In genomic region chr4:145219240-145219985, GRCm38 (mm10) we compare ENCODE assay signal across 7 mouse cellular contexts. TPM values are rescaled to one million over a fixed set of nuclear protein-coding genes. Genes with fewer than 3 reads are reported as not detected.
DNase-seq lines count a peak whose midpoint lies in the region; ATAC-seq and TF ChIP-seq lines count a peak whose summit lies in the region.

No protein-coding gene starts in this region.

- H3K79me2 ChIP-seq in MEL (ENCODE audit: control insufficient read depth, insufficient read depth, low read length, poor library complexity) = no peaks in the 10 kb centered on the region

- no peak overlapping the region for H3K27ac ChIP-seq in liver, embryonic 12.5 days
- H3K27ac ChIP-seq in MEL (ENCODE audit: control insufficient read depth, low read depth, low read length) = no peak overlapping the region
- H3K27ac ChIP-seq in bone marrow, adult 2 months (ENCODE audit: control insufficient read depth, insufficient read depth, low read depth, low read length, poor library complexity) = no peak overlapping the region

- peaks cover 4% of the 10 kb centered on the region; the same call in 1 of the 2 replicates for H3K36me3 ChIP-seq in liver, embryonic 12.5 days
- H3K36me3 ChIP-seq in MEL (ENCODE audit: control insufficient read depth in 1 of 2, insufficient read depth in 2 of 2, low read length in 2 of 2) = peaks cover 0 to 10% of the 10 kb centered on the region in 2 experiments; a peak in 2 of 4 replicates

- DNase-seq in liver = peak; percentile 69
- peak; percentile 23 for DNase-seq in MEL (ENCODE audit: low read depth, low spot score)
- DNase-seq in lung, adult 18-20 months = peak; percentile 59 to 68
- peak; percentile 14 for DNase-seq in testis, postnatal 14 days (ENCODE audit: low spot score)
- DNase-seq in heart, adult 9 months (ENCODE audit: low spot score in 2 of 2) = no peak

- no peak for TF ChIP-seq POLR2A in MEL (IDR thresholded peaks at IDR 0.05; ENCODE audit: control insufficient read depth in 1 of 2, insufficient read depth in 1 of 2, low read depth in 1 of 2, low read length in 2 of 2, poor library complexity in 1 of 2)
- no peak for TF ChIP-seq POLR2A in bone marrow, adult 2 months (IDR thresholded peaks at IDR 0.05; ENCODE audit: borderline replicate concordance, control insufficient read depth, low read depth, low read length)

- TF ChIP-seq EP300 in MEL (IDR thresholded peaks at IDR 0.05; ENCODE audit: low read depth in 1 of 2, low read length in 2 of 2) = no peak

- no peak for ATAC-seq in liver, embryonic 12.5 days

- H3K27me3 ChIP-seq in liver, embryonic 12.5 days (replicated peaks) = no peaks in the 10 kb centered on the region
- no peaks in the 10 kb centered on the region for H3K27me3 ChIP-seq in MEL (ENCODE audit: control insufficient read depth in 1 of 2, insufficient read depth in 2 of 2, low read length in 2 of 2)

- peak; percentile 18 for TF ChIP-seq RAD21 in MEL (IDR thresholded peaks at IDR 0.05; ENCODE audit: low read depth, low read length)

- H3K4me1 ChIP-seq in liver, embryonic 12.5 days = peaks cover 35% of the 10 kb centered on the region
- peaks cover 7 to 15% of the 10 kb centered on the region in 2 experiments for H3K4me1 ChIP-seq in MEL (ENCODE audit: control insufficient read depth in 1 of 2, insufficient read depth in 2 of 2, low read length in 2 of 2)
- H3K4me1 ChIP-seq in bone marrow, adult 2 months (ENCODE audit: control insufficient read depth, insufficient read depth, low read length) = no peaks in the 10 kb centered on the region; the same call in 1 of the 2 replicates

- no peaks in the 10 kb centered on the region for H3K9me3 ChIP-seq in liver, embryonic 12.5 days (replicated peaks)
- H3K9me3 ChIP-seq in MEL (replicated peaks; ENCODE audit: insufficient read depth, low read length) = no peaks in the 10 kb centered on the region

- WGBS in liver, embryonic 12.5 days (ENCODE audit: insufficient replicate concordance) = 49% methylated on average over 15 of the region's 15 CpGs
- 50% methylated on average over 15 of the region's 15 CpGs for WGBS in bone marrow, adult 2 months

- peak; percentile 18 to 75 (median 44); a peak in 5 of 6 replicates for TF ChIP-seq CTCF in MEL (IDR thresholded peaks at IDR 0.05 in 2 of 3, conservative IDR thresholded peaks at IDR 0.05 in 1 of 3; ENCODE audit: control insufficient read depth in 1 of 3, insufficient read depth in 1 of 3, low read depth in 2 of 3, low read length in 3 of 3, poor library complexity in 1 of 3, severe bottlenecking in 1 of 3)
- peak; percentile 59 for TF ChIP-seq CTCF in bone marrow, adult 2 months (IDR thresholded peaks at IDR 0.05; ENCODE audit: control insufficient read depth, insufficient read depth, low read length)

- H3K4me3 ChIP-seq in liver, embryonic 12.5 days = no peak overlapping the region
- no peak overlapping the region for H3K4me3 ChIP-seq in MEL (ENCODE audit: control insufficient read depth in 1 of 2, insufficient read depth in 1 of 2, low read depth in 2 of 2, low read length in 2 of 2)
- no peak overlapping the region for H3K4me3 ChIP-seq in bone marrow, adult 2 months (replicated peaks; ENCODE audit: control insufficient read depth, low read depth, low read length)

- no peak overlapping the region for H3K9ac ChIP-seq in liver, embryonic 12.5 days
- H3K9ac ChIP-seq in MEL (ENCODE audit: control insufficient read depth, low read depth, low read length, poor library complexity, severe bottlenecking) = no peak overlapping the region

- no peak overlapping the region for H3K4me2 ChIP-seq in liver, embryonic 12.5 days

TF ChIP-seq in MEL, 35 proteins besides CTCF, POLR2A, EP300 and RAD21:
- no peak for TF ChIP-seq POLR2AphosphoS2 (IDR thresholded peaks at IDR 0.05; ENCODE audit: low read length)
- peak; percentile 50 for TF ChIP-seq SMC3 (IDR thresholded peaks at IDR 0.05; ENCODE audit: low read depth, low read length)
- TF ChIP-seq E2F4 (IDR thresholded peaks at IDR 0.05; ENCODE audit: borderline replicate concordance, low read depth, low read length) = no peak
TF ChIP-seq in MEL: peak in this region for 1.

RNA-seq across cellular contexts. Expression of gene Vps13d, which starts 24.6 kb away (rescaled TPM):
- 3.5 and 3.9 TPM in 2 replicates for polyA plus RNA-seq in liver, embryonic 12.5 days (2016; fragmentation: Nextera tagmentation; extraction: Ambion mirVana)
- total RNA-seq in MEL (2012; rRNA removed) = 8.9 and 10.0 TPM in 2 replicates
- polyA plus RNA-seq in MEL (2012; ENCODE audit: insufficient read depth in 1 of 2, insufficient read length in 2 of 2, low read depth in 1 of 2, low replicate concordance in 2 of 2, missing spikeins in 1 of 2) = 10 to 100 TPM; 13.2 to 14.5 TPM
- polyA plus RNA-seq in bone marrow, adult 2 months (2011; ENCODE audit: insufficient read depth, insufficient read length, low replicate concordance, missing spikeins) = 18.2 and 35.3 TPM in 2 replicates

RNA-seq across cellular contexts. Expression of gene Tnfrsf1b, which starts 27.3 kb away (rescaled TPM):
- polyA plus RNA-seq in liver, embryonic 12.5 days (2016; fragmentation: Nextera tagmentation; extraction: Ambion mirVana) = 4.9 TPM in 2 replicates
- total RNA-seq in MEL (2012; rRNA removed) = 0.33 and 0.58 TPM in 2 replicates
- 1 to 10 TPM in 1 of 2 experiments, not detected in 1; 1.2 TPM for polyA plus RNA-seq in MEL (2012; ENCODE audit: insufficient read depth in 1 of 2, insufficient read length in 2 of 2, low read depth in 1 of 2, low replicate concordance in 2 of 2, missing spikeins in 1 of 2)
- 3.6 and 14.0 TPM in 2 replicates for polyA plus RNA-seq in bone marrow, adult 2 months (2011; ENCODE audit: insufficient read depth, insufficient read length, low replicate concordance, missing spikeins)

Comparison
In these comparisons a context has a peak if more than half of its experiments do, and no peak if none do; other contexts are left out.
1. DNase-seq: peak in liver (single experiment), MEL (single experiment), lung, adult 18-20 months (2 of 2) and testis, postnatal 14 days (single experiment); none in heart, adult 9 months (0 of 2).